Mouse (Mus musculus): ENCODE data around the gene Ccl17. TPM values are rescaled to one million over a fixed set of nuclear protein-coding genes. Genes with fewer than 3 reads are reported as not detected.

The Ccl17 gene
- total RNA-seq (2021), result 1 to 10 TPM; 8.3 to 9.2 TPM
- long read RNA-seq, experiment 1, partial matches to known transcripts, result 0 of 11 reads
- long read RNA-seq, experiment 1, other reads (novel, unspliced or antisense), result 11 of 11 reads
- long read RNA-seq, experiment 2, partial matches to known transcripts, result 0 of 8 reads
- long read RNA-seq, experiment 2, other reads (novel, unspliced or antisense), result 8 of 8 reads

DNA sequence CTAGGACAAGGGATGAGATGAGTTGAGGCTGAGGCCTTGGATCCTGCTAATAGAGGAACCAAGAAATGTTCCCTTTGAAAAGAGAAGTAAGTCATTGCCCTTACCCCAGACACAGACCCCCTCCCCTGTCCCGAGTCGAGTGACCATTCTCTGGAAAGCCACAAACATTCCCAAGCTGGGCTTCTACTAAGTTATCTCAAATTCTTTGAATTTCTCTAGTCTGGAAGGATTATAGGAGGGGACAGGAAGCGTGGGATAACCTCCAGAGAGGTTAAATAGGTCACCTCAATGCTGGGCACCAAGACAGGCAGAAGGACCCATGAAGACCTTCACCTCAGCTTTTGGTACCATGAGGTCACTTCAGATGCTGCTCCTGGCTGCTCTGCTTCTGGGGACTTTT, at the start of gene Ccl17:
Gene Ccl17 (plus strand): TSS at position 301 of the 400 bp plus-strand sequence.
- DNase-seq (ENCODE audit: low spot score in 2 of 2), result no peak

DNA sequence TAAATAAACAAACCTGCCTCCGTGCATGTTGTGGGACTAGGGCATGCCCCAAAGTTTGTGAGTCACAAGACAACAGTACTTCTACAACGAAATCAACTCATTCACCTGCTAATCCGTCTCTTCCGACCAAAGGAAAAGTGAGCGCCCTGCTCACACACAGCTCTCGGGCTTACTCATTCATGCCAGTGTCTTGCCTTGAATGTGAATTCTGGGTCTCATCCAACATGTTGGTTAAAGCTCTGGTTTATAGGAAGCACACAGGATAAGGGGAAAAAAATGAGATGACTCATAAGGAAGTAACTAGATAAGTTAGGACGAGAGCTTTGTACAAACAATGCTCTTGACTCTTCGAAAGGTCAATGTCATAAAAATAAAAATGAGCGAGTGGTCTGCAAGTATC, 43.2 kb upstream of the Ccl17 start:
- no peak for DNase-seq (ENCODE audit: low spot score in 2 of 2)

DNA sequence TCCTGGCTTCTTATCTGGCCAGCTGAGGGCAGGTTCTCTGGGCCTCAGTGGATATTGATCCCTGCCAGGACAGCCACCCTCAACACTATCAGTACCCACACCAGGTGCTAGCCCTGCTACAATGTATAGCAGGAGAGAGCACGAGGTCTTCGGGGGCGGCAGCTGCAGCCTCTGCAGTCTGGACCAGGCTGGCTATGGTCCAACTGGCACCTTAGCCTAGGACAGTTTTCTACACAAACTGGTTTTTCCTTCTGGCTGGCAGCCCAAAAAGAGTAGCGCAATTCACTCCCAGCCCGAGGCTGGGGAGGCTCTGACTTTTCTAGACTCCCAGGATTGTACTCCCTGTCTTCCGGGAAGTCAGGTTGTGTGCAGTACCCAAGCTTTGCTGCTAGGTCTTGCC, 39.3 kb upstream of the Ccl17 start:
- DNase-seq (ENCODE audit: low spot score in 2 of 2), result no peak

DNA sequence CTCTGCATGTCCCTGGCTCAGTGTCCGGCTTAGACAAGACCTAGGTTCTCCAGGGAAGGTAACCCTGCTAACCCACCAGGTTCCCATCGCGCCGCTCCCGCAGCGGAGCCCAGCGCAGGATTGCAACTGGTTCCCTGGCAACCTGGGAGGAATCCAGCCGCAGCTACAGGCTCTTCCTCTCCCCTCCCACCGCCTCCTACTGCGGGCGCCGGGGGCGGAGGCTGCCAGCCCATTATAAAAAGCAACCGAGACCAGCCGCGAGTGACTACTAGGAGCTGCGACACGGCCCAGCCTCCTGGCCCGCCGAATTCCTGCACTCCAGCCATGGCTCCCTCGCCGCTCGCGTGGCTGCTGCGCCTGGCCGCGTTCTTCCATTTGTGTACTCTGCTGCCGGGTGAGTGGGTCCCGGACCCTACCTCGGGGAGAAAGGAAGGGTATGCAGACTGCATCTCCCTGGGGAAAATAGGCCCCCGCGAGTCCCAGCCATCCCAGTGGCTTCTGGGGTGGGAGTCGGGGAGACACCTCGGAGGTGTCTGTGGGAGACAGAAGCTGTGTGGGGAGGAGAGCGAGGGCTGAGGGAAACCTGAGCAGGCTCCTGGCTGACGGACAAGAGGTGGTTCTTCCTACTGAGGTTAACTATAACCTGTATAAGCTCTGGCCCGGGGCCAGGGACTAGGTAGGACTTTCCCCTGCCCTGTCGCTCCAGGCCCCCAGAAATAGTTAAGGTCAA, 38.1 kb upstream of the Ccl17 start, which contains the start of gene Cx3cl1:
Gene Cx3cl1 (plus strand): TSS at position 69 of the 730 bp plus-strand sequence.
- peak; percentile 90 to 94 for DNase-seq (ENCODE audit: low spot score in 2 of 2)

DNA sequence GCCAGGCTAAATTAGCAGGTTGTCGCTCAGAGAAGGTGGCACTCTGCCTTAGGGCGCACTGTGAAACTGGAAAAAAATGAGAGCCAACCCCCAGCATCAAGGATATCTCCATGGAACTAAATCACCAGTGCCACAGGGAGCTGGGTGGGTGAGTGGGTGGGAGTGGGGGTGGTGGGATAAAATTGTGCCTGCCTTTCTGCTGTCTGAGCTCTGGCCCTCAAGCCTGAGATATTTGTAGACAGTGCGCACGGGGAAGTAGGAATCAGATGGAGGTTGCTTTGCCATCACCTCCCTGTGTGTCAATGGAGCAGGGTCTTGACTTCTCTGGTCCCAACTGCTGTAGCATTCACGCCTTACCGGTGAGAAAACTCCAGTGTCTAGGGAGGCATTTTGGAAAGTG, 37.2 kb upstream of the Ccl17 start:
- DNase-seq (ENCODE audit: low spot score in 2 of 2), result peak; percentile 46 to 61

DNA sequence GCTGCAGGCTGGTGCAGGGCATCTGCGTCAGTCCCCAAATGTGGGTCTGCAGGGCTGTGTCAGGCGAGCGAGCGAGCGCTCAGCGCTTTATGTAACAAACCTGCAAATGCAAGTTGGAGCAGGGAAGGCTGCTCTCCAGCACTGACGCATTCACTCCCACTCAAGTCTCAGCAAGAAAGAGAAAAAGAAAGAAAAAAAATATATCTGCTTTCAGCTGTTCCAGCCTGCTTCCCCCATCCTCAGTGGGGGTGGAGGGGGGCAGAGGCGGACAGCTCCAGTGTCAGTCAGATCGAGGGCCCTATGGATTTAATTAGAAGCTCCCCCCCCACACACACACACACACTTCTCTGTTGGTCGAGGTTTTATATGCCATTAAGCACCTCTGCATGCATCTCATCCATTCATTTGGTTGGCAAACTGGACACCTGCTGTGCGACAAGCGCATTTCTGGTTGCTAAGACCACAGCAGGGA, 36.5 kb upstream of the Ccl17 start:
- DNase-seq (ENCODE audit: low spot score in 2 of 2), result peak; percentile 77 to 86

DNA sequence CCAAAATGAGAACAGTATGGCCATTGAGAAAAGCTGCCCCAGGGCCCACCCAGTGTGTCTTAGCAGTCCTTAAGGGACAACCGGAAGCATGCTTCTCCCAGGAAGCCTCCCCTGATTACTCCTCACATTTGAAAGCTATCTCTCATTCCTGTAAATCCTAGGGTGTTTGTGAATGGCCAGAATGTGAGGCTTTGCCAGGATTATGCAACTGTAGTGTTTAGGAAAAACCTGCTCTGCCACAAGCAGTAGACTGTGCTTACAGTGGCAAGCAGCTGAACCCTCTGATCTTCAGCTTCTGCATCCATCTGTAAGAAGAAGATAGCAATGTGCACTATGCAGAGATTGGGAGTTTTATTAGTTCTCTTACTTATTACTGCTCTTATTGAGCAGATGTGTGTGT, 35.7 kb upstream of the Ccl17 start:
- DNase-seq (ENCODE audit: low spot score in 2 of 2), result no peak

DNA sequence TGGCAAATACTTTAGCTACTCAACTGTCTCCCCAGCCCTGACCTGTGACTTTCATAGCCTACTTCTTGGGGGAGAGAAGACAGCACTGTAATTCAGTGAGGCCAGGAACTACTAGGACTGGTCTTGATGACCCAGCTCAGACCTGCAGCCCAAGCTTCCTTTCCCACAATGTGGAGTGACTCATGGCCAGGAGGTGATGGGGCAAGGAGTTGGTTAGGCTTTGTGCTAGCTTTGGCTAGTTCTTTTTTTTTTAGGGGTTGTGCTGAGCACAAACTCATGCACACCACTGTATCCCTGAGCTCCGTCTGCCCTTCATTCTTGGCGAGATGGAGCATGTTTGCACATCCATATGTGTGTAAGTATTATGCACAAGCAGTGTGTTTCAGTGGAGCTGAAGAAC, 33.9 kb upstream of the Ccl17 start:
- no peak for DNase-seq (ENCODE audit: low spot score in 2 of 2)

DNA sequence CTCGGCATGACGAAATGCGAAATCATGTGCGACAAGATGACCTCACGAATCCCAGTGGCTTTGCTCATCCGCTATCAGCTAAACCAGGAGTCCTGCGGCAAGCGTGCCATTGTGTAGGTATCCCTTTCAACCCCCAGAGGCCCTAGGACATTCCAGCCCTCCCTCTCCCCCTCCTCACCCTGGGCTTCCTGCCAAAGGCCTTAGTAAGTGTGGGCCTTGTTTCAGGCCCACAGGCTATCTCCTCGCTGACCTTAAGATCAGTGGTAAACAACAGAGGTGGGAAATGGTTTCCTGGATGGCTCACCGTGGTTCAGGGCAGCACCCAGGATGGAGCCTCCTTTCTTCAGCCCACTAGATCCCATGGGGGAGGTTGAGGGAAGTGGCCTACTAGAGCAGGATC, 32.2 kb upstream of the Ccl17 start:
- no peak for DNase-seq (ENCODE audit: low spot score in 2 of 2)

DNA sequence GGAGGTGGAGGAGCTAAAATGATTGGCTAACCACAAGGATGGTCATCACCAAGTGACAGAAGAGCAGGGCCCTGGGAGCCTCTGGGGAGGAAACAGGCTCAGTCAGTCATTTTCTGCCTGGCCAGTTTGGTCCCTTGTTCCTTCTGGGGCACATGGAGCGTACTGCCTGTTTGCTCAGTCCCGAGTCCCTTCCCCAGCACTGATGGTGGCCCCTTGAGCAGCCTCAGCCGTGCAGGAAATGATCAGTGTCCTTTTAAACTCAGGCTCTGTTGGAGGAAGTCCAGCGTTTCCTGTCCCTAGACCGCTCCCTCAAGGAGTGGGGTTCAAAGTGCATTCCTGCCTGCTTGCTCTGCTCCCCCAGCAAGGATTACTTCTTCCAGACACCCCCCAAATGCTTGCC, 31.8 kb upstream of the Ccl17 start:
- DNase-seq (ENCODE audit: low spot score in 2 of 2), result no peak

DNA sequence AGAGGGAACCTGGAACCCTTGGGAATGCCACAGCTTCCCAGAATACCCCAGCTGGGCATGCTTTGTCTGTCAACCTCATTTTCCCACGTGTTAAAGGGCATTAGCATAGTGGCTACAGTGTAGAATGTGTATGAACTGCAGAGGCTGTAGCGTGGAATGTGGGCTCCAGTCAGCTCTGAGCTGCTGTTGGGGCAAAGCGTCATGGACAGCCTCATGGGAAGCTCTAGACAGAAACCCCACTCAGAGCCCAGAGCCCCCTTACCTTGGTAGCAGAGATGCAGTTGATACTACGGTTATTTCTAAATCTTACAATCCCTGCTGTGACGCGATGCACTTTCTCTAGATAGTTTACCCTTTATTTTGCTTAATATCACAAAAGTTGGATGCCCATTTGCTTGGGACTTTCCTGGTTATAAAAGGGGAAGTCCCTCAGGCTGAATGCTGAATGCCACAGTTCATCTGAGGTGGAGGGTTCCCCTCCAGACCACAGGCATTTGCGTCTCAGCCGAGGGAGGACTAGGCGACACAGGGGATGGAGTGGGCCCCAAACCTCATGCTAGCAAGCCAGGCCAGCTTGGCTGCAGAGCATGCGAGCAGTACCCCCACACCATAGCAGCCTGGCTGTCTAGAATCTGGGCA, 31.2 kb upstream of the Ccl17 start:
- no peak for DNase-seq (ENCODE audit: low spot score in 2 of 2)

DNA sequence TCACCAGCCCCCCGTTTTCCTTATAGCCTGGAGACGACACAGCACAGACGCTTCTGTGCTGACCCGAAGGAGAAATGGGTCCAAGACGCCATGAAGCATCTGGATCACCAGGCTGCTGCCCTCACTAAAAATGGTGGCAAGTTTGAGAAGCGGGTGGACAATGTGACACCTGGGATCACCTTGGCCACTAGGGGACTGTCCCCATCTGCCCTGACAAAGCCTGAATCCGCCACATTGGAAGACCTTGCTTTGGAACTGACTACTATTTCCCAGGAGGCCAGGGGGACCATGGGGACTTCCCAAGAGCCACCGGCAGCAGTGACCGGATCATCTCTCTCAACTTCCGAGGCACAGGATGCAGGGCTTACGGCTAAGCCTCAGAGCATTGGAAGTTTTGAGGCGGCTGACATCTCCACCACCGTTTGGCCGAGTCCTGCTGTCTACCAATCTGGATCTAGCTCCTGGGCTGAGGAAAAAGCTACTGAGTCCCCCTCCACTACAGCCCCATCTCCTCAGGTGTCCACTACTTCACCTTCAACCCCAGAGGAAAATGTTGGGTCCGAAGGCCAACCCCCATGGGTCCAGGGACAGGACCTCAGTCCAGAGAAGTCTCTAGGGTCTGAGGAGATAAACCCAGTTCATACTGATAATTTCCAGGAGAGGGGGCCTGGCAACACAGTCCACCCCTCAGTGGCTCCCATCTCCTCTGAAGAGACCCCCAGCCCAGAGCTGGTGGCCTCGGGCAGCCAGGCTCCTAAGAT, 30.5 kb upstream of the Ccl17 start:
- DNase-seq (ENCODE audit: low spot score in 2 of 2), result no peak

DNA sequence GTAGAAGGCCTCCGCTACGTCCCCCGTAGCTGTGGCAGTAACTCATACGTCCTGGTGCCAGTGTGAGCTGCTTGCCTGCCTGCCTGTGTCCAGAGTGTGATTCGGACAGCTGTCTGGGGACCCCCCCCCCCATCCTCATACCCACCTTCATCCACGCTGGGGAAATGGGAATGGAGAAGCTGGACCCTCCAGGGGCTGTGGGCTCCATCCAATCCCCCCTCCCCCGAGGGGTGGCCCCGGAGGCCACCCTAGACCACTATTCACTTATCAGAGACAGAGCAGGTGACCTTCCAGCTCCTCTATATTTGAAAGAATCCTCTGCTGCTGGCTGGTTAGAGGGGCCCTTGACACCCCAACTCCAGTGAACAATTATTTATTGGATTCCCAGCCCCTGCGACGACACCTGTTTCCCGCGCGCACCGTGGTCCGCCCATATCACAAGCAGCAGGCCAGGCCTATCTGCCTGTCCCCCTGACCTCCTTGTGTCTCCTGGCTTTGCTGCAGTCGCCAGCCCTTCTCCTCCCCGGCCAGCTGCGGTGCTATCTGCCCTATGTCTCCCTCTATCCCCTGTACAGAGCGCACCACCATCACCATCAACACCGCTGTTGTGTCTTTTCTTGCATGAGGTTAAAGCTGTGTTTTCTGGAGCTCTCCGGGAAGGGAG, 29.6 kb upstream of the Ccl17 start:
- DNase-seq (ENCODE audit: low spot score in 2 of 2), result no peak

DNA sequence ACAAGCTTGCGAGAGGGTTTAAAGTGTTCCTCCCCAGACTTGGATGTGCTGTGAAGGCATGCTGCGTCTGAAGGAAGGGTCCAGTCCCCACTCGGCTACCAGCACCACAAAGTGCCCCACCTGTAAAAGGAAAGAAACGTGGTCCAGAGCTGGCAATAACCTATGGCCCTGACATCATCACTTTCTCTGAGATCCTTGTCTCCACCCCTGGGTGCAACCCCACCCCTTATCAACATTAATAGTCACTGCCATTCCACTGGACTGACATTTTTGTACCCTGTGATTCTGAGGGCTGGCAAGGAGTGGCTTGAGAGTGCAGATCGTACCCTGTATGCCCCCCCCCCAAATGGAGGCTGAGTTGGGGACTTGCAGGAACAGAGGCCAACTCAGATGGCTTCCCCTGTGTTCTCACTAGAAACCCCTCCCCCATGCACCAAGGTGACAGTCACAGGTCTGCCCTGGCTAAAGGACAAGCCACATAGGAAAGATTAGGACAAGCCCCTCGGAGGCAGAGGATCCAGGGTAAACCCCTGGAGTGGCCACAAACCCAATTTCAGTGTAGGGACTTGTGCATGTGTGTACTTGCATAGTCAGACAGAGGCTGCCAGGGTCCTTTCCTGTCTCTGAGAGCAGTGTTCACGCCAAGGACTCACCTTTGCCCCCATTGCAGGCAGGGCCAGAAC, 29.0 kb upstream of the Ccl17 start:
- DNase-seq (ENCODE audit: low spot score in 2 of 2), result no peak

DNA sequence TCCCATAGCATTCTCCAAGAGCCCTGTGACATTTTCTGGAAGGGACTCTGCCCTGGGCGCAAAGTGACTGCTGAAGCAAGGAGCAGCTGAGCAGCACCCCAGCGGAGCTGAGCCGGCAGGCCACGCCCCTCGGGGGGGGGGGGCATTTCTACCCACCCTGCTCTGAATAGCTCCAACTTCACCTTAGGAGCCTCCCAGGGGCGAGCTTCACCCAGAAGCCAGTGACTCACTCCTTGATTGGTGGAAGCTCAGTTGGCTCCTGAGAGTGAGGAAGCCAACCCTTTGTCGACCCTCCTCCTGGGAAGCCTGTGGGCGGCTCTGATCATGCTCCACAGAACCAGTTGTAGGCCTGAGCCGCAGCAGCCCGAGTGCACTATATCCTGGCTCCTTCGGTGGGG, 28.4 kb upstream of the Ccl17 start:
- no peak for DNase-seq (ENCODE audit: low spot score in 2 of 2)

DNA sequence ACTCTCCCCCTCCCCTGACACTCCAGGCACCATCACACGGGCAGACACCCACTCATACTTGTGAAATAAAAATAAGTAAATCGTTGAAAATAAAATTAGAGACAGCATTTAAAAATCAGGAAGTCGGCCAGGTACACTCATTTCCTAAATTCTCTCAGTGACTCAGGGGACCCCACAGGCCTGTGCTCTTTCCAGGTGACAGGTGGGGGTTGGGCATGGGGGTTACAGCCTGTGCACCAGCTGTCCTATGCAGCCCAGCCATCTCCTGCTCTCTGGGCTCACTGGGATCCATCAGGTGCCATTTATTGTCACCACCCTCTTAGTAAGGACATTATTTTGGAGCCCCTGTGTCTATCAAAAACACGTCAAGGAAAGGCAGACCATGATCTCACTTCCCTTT, 26.4 kb upstream of the Ccl17 start:
- DNase-seq (ENCODE audit: low spot score in 2 of 2), result no peak

DNA sequence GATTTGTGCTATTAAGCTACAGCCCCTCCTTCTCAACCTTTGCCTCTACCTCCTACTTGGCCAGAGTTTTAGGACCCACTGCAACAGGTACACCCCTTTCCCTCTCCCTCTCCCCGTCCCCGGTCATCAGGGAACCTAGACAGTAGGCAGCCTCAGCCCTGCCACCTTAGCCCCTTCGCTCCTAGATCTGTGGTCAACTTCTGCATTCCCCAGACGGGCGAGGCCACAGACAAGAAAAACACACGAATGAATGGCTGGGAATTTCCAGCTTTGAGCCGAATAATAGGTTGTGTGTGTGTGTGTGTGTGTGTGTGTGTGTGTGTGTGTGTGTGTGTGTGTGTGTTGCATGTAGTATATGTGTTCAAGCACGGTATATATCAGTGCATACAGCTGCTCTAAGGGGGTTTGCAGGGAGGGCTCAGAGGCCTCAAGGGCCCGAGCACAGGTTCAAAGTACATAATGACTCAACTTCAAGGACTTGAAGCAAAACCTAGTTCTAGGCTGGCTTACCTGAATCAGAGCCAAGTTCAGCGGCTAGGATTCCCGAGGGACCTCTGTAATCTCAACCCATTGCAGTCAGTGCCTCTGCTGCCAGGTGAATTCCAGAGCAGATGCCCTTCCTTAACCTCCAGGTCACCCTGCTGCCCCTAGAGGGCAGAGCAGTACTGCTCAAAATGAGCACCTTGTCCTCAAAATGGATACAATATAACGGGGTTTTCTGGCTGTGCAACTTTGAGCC, 24.8 kb upstream of the Ccl17 start:
- DNase-seq (ENCODE audit: low spot score in 2 of 2), result no peak

DNA sequence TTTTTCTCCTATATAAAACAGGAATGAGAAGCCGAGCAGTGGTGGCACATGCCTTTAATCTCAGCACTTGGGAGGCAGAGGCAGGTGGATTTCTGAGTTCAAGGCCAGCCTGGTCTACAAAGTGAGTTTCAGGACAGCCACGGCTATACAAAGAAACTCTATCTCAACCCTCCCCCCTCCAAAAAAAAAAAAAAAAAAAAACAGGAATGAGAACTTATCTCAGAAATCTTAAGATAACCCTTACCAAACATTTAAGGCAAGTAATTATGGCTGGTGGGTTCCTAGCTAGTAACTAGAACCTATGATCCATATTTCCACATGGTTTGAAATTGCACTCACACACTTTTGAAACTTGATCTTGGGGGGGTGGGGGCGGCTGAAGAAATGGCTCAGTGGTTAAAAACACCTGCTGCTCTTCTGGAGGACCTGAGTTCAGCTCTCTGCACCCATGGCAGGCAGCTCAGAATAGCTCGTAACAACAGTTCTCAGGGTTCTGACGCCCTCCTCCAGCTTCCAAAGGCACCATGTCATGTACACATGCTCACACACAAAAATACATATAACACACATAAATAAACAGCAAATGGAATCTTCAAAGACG, 24.2 kb upstream of the Ccl17 start:
- no peak for DNase-seq (ENCODE audit: low spot score in 2 of 2)

All from left cerebral cortex, adult 18-20 months (tissue).